Mouse (Mus musculus) small intestine, adult 2 months (tissue): ENCODE data around the gene Nat10. TPM values are rescaled to one million over a fixed set of nuclear protein-coding genes. Genes with fewer than 3 reads are reported as not detected.

ENCODE experiments used
- H3K27ac ChIP-seq: fragments of 200-500 bp; 2 replicates; pipeline ENCODE4 v1.5.1; 2012; ENCODE audit warnings: low read depth, low read length, control low read depth, inconsistent platforms; ENCODE audit not compliant: insufficient read depth
- H3K27me3 ChIP-seq: fragments of 200-500 bp; 2 replicates; pipeline ENCODE4 v1.6.1; 2012; ENCODE audit warnings: mild to moderate bottlenecking, moderate library complexity, low read length, inconsistent platforms; ENCODE audit not compliant: control insufficient read depth, insufficient read depth
- H3K36me3 ChIP-seq: fragments of 200-500 bp; 2 replicates; pipeline ENCODE4 v1.6.1; 2012; ENCODE audit warnings: mild to moderate bottlenecking, low read length, control low read depth, inconsistent platforms; ENCODE audit not compliant: control insufficient read depth, insufficient read depth
- H3K4me1 ChIP-seq: fragments of 200-500 bp; 2 replicates; pipeline ENCODE4 v1.6.1; 2012; ENCODE audit warnings: low read length, inconsistent platforms, mixed read lengths; ENCODE audit not compliant: control insufficient read depth, insufficient read depth, insufficient read length
- H3K4me3 ChIP-seq: fragments of 200-500 bp; 2 replicates; pipeline ENCODE4 v1.5.1; 2012; ENCODE audit warnings: low read depth, mild to moderate bottlenecking, control low read depth, inconsistent platforms, low read length, moderate library complexity
- CTCF ChIP-seq: fragments of 200-500 bp; IDR thresholded peaks from 2 replicates; pipeline ENCODE4 v1.5.1; 2012; ENCODE audit warnings: low read depth, mild to moderate bottlenecking, control low read depth, inconsistent platforms, low read length, moderate library complexity, mixed read lengths; ENCODE audit not compliant: insufficient replicate concordance, insufficient read length; ENCODE audit errors: extremely low read depth
- POLR2A ChIP-seq: fragments of 200-500 bp; IDR thresholded peaks from 2 replicates; pipeline ENCODE4 v1.6.1; 2012; ENCODE audit warnings: low read depth, mild to moderate bottlenecking, control low read depth, inconsistent platforms, low read length, moderate library complexity
- WGBS: fragments of 180-500 bp; shearing (Covaris S2); methylation state at CpG from one replicate; pipeline ENCODE4 v1.1.7; 2018; 5-methylcytosine and 5-hydroxymethylcytosine counted together
- polyA plus RNA-seq: library from polyadenylated mRNA; depleted of rRNA; stranded (reverse); fragments of >200 nt; gene quantifications from 2 replicates; pipeline ENCODE4 v1.2.3, GENCODE M21; 2012

Nat10 gene
- polyA plus RNA-seq, 1 experiment = 13.4 TPM

- H3K27ac ChIP-seq = no peak overlapping the region
- TF ChIP-seq POLR2A = no peak
- no peak for TF ChIP-seq CTCF
- no peaks in the 10 kb centered on the region for H3K27me3 ChIP-seq
- no peak overlapping the region for H3K4me3 ChIP-seq
- H3K4me1 ChIP-seq = no peaks in the 10 kb centered on the region
- no peaks in the 10 kb centered on the region for H3K36me3 ChIP-seq
- 89% methylated on average over 1 of the region's 1 CpGs for WGBS
Observed at GRCm38 (mm10) chr2:103692810-103693209, 68.3 kb downstream of the Nat10 start.

- Histone ChIP-seq H3K4me1 (no peaks in the 10 kb centered on the region), H3K36me3 (no peaks in the 10 kb centered on the region), H3K27ac (no peak overlapping the region), H3K4me3 (no peak overlapping the region), H3K27me3 (no peaks in the 10 kb centered on the region)
- TF ChIP-seq CTCF (no peak), POLR2A (no peak)
- WGBS = 71% methylated on average over 1 of the region's 1 CpGs
Observed at GRCm38 (mm10) chr2:103691278-103691677, 69.8 kb downstream of the Nat10 start.

- Histone ChIP-seq H3K4me3 (no peak overlapping the region), H3K27ac (no peak overlapping the region), H3K36me3 (no peaks in the 10 kb centered on the region), H3K27me3 (no peaks in the 10 kb centered on the region), H3K4me1 (no peaks in the 10 kb centered on the region)
- TF ChIP-seq CTCF = no peak
- TF ChIP-seq POLR2A = no peak
- WGBS = 72% methylated on average over 5 of the region's 5 CpGs
Observed at GRCm38 (mm10) chr2:103690828-103691227, 70.2 kb downstream of the Nat10 start.

- H3K36me3 ChIP-seq = no peaks in the 10 kb centered on the region
Observed at GRCm38 (mm10) chr2:103690425-103690824, 70.6 kb downstream of the Nat10 start.

GRCm38 (mm10) chr2:103687888-103688287 lies 73.2 kb downstream of the Nat10 start:
- H3K4me3 ChIP-seq = no peak overlapping the region
- TF ChIP-seq CTCF (no peak), POLR2A (no peak)
- no peaks in the 10 kb centered on the region for H3K36me3 ChIP-seq
- no peak overlapping the region for H3K27ac ChIP-seq
- no peaks in the 10 kb centered on the region for H3K27me3 ChIP-seq
- peaks cover 13% of the 10 kb centered on the region; the same call in 1 of the 2 replicates for H3K4me1 ChIP-seq

More at GRCm38 (mm10) chr2:103690425-103690824, 70.6 kb downstream of the Nat10 start:
- WGBS = 73% methylated on average over 6 of the region's 6 CpGs
- TF ChIP-seq CTCF (no peak), POLR2A (no peak)
- peaks cover 2% of the 10 kb centered on the region; the same call in 1 of the 2 replicates for H3K4me1 ChIP-seq
- H3K4me3 ChIP-seq = no peak overlapping the region
- H3K27me3 ChIP-seq = no peaks in the 10 kb centered on the region
- no peak overlapping the region for H3K27ac ChIP-seq

- Histone ChIP-seq H3K27me3 (no peaks in the 10 kb centered on the region), H3K27ac (no peak overlapping the region)
Observed at GRCm38 (mm10) chr2:103687143-103687542, 73.9 kb downstream of the Nat10 start.

GRCm38 (mm10) chr2:103685581-103685980 lies 75.5 kb downstream of the Nat10 start:
- TF ChIP-seq CTCF (no peak), POLR2A (no peak)
- H3K36me3 ChIP-seq = no peaks in the 10 kb centered on the region
- no peak overlapping the region for H3K4me3 ChIP-seq
- no peak overlapping the region for H3K27ac ChIP-seq
- 87% methylated on average over 4 of the region's 4 CpGs for WGBS
- H3K4me1 ChIP-seq = peaks cover 18% of the 10 kb centered on the region; the same call in 1 of the 2 replicates
- no peaks in the 10 kb centered on the region for H3K27me3 ChIP-seq

More at GRCm38 (mm10) chr2:103687143-103687542, 73.9 kb downstream of the Nat10 start:
- Histone ChIP-seq H3K36me3 (no peaks in the 10 kb centered on the region), H3K4me1 (peaks cover 18% of the 10 kb centered on the region; the same call in 1 of the 2 replicates), H3K4me3 (no peak overlapping the region)
- no peak for TF ChIP-seq CTCF
- TF ChIP-seq POLR2A = no peak

- no peaks in the 10 kb centered on the region for H3K36me3 ChIP-seq
- no peak overlapping the region for H3K27ac ChIP-seq
- WGBS = 57% methylated on average over 7 of the region's 7 CpGs
- H3K27me3 ChIP-seq = no peaks in the 10 kb centered on the region
- H3K4me3 ChIP-seq = no peak overlapping the region
- TF ChIP-seq CTCF (no peak), POLR2A (no peak)
- peaks cover 18% of the 10 kb centered on the region; the same call in 1 of the 2 replicates for H3K4me1 ChIP-seq
Observed at GRCm38 (mm10) chr2:103684926-103685577, 76.0 kb downstream of the Nat10 start.
